Mouse (Mus musculus) lung, postnatal 36 days (tissue): ENCODE measurements around the gene Mast1.

Experiments
- DNase-seq: peaks from one replicate; pipeline ENCODE4 v3.0.0; 2022; ENCODE audit warnings: mixed read lengths

Gene Mast1

GRCm38 (mm10) chr8:84973079-84973478 lies 35.9 kb upstream of the Mast1 start:
- DNase-seq, result no peak

GRCm38 (mm10) chr8:84970913-84971312 lies 33.8 kb upstream of the Mast1 start:
- no peak for DNase-seq

DNA sequence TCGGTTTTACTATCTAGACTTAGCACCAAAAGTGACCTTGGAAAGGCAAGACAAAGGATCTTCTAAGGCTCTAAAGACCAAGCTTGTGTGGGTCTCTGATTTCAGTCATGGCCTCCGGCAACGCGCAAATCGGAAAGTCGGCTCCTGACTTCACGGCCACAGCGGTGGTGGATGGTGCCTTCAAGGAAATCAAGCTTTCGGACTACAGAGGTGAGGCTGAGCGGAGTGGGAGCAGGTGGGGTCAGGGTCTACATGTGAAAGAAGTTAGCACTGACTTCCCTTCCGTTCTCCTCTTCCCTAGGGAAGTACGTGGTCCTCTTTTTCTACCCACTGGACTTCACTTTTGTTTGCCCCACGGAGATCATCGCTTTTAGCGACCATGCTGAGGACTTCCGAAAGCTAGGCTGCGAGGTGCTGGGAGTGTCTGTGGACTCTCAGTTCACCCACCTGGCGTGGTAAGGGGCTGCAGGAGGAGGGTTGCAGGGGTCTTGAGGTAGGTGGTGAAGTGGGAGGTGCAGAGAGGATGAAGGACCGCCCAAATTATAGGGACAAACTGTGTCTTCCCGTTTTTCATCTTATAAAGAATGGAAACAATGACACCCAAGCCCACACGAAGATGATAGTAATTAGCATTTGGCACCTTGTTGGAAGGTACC lies 33.1 kb upstream of the Mast1 start:
- DNase-seq, result no peak

GRCm38 (mm10) chr8:84969241-84970134 lies 32.3 kb upstream of the Mast1 start, which contains the start of the genes Gm49661, Prdx2 and Rnaseh2a:
Gene Gm49661, minus strand, starts transcription at chr8:84969433.
Gene Prdx2, plus strand, starts transcription at chr8:84969587.
Gene Rnaseh2a, minus strand, starts transcription at chr8:84969767.
- peak; percentile 80 for DNase-seq

DNA sequence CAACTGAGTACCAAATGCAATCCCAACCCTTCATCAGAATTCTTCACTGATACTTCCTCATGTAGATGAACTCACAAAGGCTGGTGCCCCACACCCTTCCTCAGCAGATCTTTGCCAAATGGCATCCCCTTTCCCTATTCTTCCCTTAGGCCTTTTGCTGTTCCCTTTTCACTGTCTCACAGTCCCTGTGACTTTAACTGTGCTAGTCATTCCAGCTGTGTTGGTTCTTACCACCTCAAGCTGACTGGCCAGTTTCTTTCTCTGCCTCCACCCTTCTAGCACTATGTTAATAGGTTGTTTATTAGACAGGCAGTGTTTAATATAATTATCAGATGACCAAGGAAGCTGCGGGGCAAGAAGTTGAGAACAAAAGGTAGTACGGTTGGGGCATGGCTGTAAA lies 31.5 kb upstream of the Mast1 start:
- DNase-seq, result no peak

- no peak for DNase-seq
These were observed 30.6 kb upstream of the Mast1 start for GRCm38 (mm10) chr8:84967532-84968304.

GRCm38 (mm10) chr8:84966603-84967002 lies 29.4 kb upstream of the Mast1 start:
- no peak for DNase-seq

- peak; percentile 98 for DNase-seq
These were observed 28.7 kb upstream of the Mast1 start for GRCm38 (mm10) chr8:84965731-84966291.

- no peak for DNase-seq
These were observed 26.8 kb upstream of the Mast1 start for GRCm38 (mm10) chr8:84963952-84964351.

GRCm38 (mm10) chr8:84959811-84960210 lies 22.7 kb upstream of the Mast1 start:
- no peak for DNase-seq

GRCm38 (mm10) chr8:84956768-84957167 lies 19.6 kb upstream of the Mast1 start:
- peak; percentile 86 for DNase-seq

DNA sequence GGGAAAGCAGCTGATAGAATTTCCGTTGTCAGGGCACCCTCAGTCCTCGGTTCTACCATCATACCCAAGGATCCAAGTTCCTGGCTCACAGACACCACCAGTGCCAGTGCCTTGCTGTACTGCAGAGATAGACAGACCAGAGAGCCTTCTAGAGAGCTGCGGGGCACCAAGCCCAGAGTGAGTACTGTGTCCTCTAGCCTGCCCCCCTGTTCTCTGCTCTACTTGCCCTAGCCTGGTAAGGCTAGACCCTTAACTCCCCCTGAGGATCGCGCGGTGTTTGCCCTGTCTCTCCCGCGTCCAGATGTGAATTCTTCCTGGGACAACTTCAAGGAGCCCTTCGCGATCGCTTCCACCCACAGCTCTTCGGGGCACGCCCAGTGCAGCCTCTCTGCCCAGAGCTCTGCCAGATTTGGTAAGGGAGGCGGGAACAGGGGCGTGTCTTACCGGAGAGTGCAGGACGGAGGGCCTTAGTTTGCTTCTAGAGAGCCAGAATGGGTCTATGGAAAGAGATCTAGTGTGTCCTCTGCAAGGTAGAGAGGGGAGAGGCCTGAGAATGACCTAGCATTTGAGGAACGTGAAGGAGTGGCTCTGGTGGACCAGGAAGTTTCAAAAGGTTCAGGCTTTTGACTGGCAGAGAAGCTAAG lies 15.6 kb upstream of the Mast1 start:
- DNase-seq, result peak; percentile 89

DNA sequence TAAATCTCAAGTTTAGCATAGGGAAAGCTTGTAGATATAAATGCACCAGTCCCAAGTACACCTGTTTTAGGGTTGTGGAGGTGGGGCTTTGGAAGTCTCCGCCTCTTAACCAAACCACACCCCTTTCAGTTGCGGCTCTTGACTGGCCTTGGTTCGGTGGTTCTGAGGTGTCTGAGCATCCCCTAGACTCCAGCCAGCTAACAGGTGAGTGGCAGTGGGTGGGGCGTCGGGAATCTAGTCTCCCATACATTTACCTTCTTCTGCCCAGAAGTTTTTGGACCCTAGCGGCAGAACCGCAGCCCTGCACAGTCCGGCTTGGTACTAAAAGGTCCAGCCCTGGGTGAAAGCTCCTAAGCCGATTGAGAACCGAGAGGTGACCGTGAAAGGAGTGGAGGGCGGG lies 12.6 kb upstream of the Mast1 start:
- no peak for DNase-seq

- peak; percentile 59 for DNase-seq
These were observed 10.0 kb upstream of the Mast1 start for GRCm38 (mm10) chr8:84947241-84947545.

- DNase-seq, result no peak
These were observed 9.5 kb upstream of the Mast1 start, which contains the start of gene Rtbdn for GRCm38 (mm10) chr8:84946528-84947240. Gene Rtbdn, plus strand, starts transcription at chr8:84946991.

DNA sequence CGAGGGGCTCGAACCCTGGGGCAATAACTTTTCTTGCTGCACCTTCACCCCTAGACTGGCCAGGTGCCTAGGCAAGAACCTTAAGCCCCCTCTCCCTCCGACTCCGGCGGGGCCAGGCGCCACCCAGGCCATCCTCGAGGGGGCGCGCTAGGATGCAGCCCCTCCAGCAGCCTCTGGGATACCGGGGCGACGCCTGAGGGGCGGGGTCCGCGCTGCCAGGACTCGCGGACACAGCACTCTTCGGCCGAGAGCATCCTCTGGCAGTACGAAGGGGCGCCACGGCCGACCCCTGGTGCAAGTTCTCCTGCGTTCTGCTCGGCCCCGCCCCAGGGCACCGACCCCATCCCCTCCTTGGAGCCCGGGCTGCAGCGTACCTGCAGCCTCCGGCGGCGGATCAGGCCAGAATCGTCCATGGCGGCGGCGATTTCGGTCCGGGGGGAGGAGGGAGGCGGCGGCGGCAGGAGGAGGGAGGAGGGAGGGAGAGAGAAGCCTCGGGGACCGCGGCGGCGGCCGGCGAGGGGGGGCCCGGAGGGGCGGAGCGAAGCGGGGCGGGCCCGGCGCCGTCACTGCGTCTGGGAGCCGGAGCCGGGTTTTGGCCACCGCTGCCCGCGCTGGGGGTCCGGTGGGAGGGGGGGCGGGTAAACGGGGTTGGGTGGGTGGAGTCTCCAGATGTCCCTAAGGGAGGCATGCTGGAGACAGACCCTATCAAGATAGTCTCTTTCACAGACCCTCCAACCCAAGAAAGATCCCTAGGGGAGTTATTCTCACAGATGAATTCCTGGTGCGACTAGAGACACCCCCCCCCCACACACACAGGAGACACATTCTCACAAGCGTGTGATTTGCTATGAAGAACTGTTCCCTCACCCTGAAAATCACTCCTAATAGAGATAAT lies 8.7 kb upstream of the Mast1 start:
- DNase-seq, result no peak

DNA sequence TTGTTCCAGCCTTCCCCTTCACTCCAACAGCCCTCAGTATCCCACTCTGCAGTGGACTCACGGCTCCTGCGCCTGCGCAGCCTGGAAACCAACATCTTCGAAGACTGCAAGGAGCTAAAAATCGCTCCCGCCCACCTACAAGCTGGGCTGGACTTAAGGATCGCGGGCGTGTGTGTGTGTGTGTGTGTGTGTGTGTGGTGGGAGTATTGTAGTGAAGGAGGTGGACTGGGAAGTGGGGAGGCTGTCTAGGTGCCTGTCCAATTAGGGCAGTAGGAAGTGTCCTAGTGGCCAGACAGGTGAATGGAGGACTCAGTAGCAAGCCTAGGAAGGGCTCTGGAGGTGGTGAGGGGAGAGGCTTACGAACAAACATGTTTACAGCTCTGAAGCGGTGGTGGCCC lies 8.1 kb upstream of the Mast1 start:
- no peak for DNase-seq

- DNase-seq, result peak; percentile 38
These were observed 7.5 kb upstream of the Mast1 start for GRCm38 (mm10) chr8:84944478-84945160.

DNA sequence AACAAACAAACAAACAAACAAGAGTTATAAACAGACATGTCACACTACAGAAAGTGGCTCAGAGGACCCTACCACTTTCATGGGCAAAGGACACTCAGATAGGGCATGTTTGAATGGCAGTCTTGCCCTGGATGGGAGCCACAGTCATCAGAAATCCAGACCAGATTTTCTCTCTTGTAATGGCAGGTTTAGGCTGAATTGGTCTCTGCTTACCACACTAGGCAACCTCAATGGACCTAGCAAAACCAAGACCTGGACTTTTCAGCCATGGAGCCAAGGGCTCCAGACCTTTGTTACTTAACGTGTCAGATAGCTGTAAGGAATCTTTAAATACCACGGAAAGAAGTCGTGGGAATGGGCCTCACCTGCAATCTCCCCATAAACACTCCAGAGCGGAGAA lies 6.5 kb upstream of the Mast1 start:
- DNase-seq, result no peak
